Mouse (Mus musculus): ENCODE data around the gene Slc19a2. TPM values are rescaled to one million over a fixed set of nuclear protein-coding genes. Genes with fewer than 3 reads are reported as not detected.

Gene Slc19a2
- polyA plus RNA-seq, 1 experiment from 2014 or later: 8.4 TPM

DNA sequence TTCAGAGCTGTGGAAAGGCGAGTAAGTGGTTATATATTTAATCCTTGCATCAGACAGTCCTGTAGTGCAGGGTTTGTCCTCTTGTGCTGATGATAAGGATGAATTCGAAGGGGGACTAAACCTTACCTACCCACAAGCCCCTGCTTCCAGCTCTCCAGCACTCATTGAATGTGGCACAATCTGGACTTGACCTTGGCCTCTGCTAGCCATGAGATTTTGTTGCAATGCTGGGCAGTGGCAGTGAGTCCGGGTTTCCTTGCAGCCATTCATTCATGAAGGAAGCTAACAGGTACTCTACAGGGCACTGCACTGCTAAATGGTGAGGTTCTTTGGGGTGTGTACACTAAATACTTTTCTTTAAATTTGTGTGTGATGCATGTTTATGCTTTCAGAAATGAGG is 6.0 kb downstream of the Slc19a2 start:
- Histone ChIP-seq H3K9me3 (no peaks in the 10 kb centered on the region), H3K4me3 (no peak overlapping the region), H3K27ac (replicated peaks) (no peak overlapping the region), H3K4me1 (replicated peaks) (peaks cover 15% of the 10 kb centered on the region), H3K36me3 (peaks cover 7% of the 10 kb centered on the region; the same call in 1 of the 2 replicates), H3K27me3 (no peaks in the 10 kb centered on the region), H3K9ac (no peak overlapping the region), H3K4me2 (no peak overlapping the region)
- 84% methylated on average over 3 of the region's 3 CpGs for WGBS
- no peak for ATAC-seq (ENCODE audit: low FRiP score, low read depth)

DNA sequence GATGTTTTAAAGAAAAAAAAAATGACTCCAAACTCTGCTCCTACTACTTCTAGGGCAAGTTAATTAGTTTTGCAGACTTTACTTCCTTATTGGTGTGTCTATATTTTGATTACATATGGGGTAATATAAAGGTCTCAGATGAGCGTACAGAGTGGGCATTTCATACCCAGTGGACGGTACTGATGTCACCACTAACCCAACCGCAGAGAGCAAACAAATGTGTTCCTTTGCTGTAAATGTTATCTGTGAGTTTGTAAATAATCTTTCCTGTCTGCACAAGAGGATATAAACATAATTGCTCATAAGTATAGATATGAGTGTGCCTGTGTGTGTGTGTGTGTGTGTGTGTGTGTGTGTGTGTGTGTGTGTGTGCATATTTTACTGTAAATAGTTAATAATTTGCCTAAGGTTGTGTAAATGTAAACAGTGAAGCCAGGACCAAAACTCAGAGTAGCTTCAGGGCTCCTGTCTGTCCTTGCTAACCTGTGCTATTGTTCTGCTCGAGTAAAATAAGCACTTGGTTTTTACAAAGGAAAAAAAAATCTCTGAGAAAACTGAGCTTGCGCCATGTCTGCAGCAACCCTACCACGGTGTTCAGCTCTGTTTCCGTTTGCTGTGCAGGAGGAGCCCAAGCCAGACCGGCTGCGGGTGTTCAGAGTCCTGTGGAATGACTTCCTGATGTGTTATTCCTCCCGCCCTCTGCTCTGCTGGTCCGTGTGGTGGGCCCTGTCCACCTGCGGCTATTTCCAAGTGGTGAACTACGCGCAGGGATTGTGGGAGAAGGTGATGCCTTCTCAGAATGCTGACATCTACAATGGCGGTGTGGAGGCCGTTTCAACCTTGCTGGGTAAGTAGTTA is 11.6 kb downstream of the Slc19a2 start:
- no peak for ATAC-seq (ENCODE audit: low FRiP score, low read depth)
- WGBS: 89% methylated on average over 16 of the region's 16 CpGs

DNA sequence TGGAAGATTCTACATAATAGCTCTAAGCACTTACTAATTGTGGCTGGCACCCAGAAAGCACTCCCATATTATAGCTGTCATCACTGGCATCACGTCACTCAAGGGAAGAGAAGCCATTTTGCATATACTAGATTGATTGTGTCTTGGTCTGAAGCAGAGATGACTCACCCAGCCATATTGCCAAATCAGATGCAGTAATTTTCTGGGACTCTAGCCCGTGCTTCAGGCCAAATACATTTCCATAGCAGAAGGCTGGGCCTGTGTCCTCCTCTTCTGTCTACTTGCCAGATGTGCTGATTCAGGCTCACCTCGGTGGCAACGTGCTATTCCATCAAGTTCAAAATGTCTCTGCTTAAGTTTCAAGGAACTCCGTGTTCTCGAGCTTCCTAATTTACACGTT is 12.7 kb downstream of the Slc19a2 start:
- Histone ChIP-seq H3K27me3 (no peaks in the 10 kb centered on the region), H3K4me2 (no peak overlapping the region), H3K36me3 (peaks cover 32% of the 10 kb centered on the region), H3K4me3 (no peak overlapping the region), H3K27ac (replicated peaks) (no peak overlapping the region), H3K9ac (no peak overlapping the region), H3K4me1 (replicated peaks) (no peaks in the 10 kb centered on the region), H3K9me3 (no peaks in the 10 kb centered on the region)
- WGBS: 89% methylated on average over 7 of the region's 7 CpGs
- no peak for ATAC-seq (ENCODE audit: low FRiP score, low read depth)

More for the DNA sequence above, 11.6 kb downstream of the Slc19a2 start:
- H3K9me3 ChIP-seq: no peaks in the 10 kb centered on the region
- H3K36me3 ChIP-seq: peaks cover 32% of the 10 kb centered on the region
- no peak overlapping the region for H3K4me3 ChIP-seq
- no peak overlapping the region for H3K27ac ChIP-seq (replicated peaks)
- H3K4me1 ChIP-seq (replicated peaks): no peaks in the 10 kb centered on the region
- H3K4me2 ChIP-seq: no peak overlapping the region
- no peak overlapping the region for H3K9ac ChIP-seq
- H3K27me3 ChIP-seq: no peaks in the 10 kb centered on the region

DNA sequence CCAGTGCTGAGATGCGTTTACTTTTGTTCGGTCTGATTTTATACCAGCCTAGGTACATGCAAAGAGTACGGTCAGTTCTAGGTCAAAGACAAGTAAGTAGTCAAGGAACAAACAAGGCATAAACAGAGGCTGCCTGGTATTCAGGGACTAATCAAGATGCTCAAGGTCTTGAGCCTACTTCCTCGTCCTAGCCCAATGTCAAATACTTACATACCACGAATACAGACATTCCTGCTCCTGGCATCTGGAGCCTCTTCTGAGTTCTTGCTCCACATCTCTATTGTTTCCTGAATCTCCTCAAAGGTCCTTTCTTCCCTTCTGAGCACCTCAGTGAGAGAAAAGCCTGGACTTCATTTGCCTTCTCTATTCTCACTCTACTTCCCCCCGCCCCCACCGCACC is 22.1 kb downstream of the Slc19a2 start:
- Histone ChIP-seq H3K4me2 (no peak overlapping the region), H3K9me3 (no peaks in the 10 kb centered on the region), H3K27ac (replicated peaks) (no peak overlapping the region), H3K4me1 (replicated peaks) (no peaks in the 10 kb centered on the region), H3K9ac (no peak overlapping the region), H3K4me3 (no peak overlapping the region), H3K27me3 (no peaks in the 10 kb centered on the region), H3K36me3 (no peaks in the 10 kb centered on the region)
- no peak for ATAC-seq (ENCODE audit: low FRiP score, low read depth)
- 91% methylated on average over 7 of the region's 7 CpGs for WGBS

DNA sequence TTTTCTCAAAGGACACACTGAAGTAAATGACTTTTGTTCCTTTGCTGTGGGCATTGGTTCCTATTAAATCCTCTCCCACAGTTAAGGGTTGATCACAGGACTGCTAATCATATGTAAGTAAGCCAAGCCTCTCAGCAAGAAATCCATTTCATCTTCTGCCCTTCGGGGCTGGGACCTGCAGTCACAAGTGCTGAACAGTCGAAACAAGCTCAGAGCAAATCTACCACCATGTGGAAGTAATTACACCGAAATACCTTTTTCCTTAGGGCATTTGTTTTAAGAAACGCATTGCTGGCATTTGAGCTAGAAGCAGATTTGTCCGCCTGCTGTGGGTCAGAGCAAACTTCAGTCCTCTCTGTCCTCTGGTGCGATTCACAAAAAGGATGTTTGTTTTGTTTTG is 24.8 kb downstream of the Slc19a2 start:
- Histone ChIP-seq H3K4me2 (no peak overlapping the region), H3K27ac (replicated peaks) (no peak overlapping the region), H3K9me3 (no peaks in the 10 kb centered on the region), H3K27me3 (no peaks in the 10 kb centered on the region), H3K4me1 (replicated peaks) (no peaks in the 10 kb centered on the region), H3K4me3 (no peak overlapping the region), H3K9ac (no peak overlapping the region), H3K36me3 (no peaks in the 10 kb centered on the region)
- WGBS: 79% methylated on average over 6 of the region's 6 CpGs
- no peak for ATAC-seq (ENCODE audit: low FRiP score, low read depth)

DNA sequence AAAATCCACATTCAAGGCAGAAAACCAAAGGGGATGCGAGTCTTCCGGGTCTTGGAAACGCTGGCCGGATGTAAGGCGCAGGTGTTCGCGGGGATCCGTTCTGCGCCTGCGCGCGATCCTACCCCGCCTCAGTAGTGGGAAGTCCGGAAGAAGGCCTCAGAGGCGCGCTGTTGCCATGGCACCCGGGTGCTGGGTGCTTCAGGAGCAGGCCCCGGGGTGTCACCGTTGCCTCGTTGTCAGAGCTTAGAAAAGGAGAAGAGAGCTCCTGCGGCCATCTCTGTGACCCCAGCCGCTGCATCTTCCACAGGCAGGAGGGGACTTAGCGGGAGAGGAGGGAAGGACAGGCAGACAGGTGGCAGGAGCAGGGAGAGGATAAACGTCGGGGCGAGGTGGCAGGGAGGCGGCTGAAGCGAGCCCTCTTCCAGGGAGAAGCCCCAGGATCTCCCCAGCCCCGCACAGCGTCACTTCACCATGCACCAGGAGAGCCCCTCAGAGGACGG is 26.7 kb downstream of the Slc19a2 start, which contains the start of gene Ccdc181:
TSS of gene Ccdc181 (plus strand) at position 131 of the 500 bp plus-strand sequence.
- peak; percentile 100 for ATAC-seq (ENCODE audit: low FRiP score, low read depth)
- Histone ChIP-seq H3K9ac (peak within 1 kb of the TSS; percentile 57), H3K4me3 (peak within 1 kb of the TSS; percentile 52), H3K27ac (replicated peaks) (peak within 1 kb of the TSS; percentile 79), H3K36me3 (0 out of 2 replicates have a peak, but pooled peaks cover 3% of the 10 kb centered on the region), H3K4me1 (replicated peaks) (no peaks in the 10 kb centered on the region), H3K4me2 (peak within 1 kb of the TSS; percentile 76), H3K9me3 (no peaks in the 10 kb centered on the region), H3K27me3 (no peaks in the 10 kb centered on the region)
- WGBS: under 1% methylated on average over 31 of the region's 31 CpGs

DNA sequence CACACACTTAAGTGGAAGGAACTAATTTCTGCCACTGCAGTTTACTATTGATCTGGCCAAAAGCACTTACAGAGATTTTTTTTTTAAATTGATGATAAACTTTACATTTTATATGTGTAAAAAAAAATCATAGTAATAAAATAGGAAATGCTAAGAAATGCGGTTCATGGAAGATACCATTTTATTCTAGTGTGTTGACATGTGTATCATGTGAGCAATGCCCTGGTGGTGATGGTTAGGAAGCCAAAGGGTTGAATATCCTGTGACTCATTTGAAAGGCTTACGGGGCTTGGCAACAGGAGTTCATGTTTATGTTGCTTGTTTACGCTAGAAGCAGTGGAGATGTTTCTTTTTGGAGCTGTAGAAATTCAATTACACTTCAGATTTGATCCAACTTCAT is 27.7 kb downstream of the Slc19a2 start:
- no peaks in the 10 kb centered on the region for H3K9me3 ChIP-seq
- no peaks in the 10 kb centered on the region for H3K27me3 ChIP-seq
- no peaks in the 10 kb centered on the region for H3K4me1 ChIP-seq (replicated peaks)
- H3K27ac ChIP-seq (replicated peaks): no peak overlapping the region
- no peak overlapping the region for H3K9ac ChIP-seq
- WGBS: 92% methylated on average over 3 of the region's 3 CpGs
- 0 out of 2 replicates have a peak, but pooled peaks cover 9% of the 10 kb centered on the region for H3K36me3 ChIP-seq
- H3K4me2 ChIP-seq: no peak overlapping the region
- ATAC-seq (ENCODE audit: low FRiP score, low read depth): no peak
- no peak overlapping the region for H3K4me3 ChIP-seq

- ATAC-seq (ENCODE audit: low FRiP score, low read depth): no peak
- no peak overlapping the region for H3K4me2 ChIP-seq
- no peaks in the 10 kb centered on the region for H3K27me3 ChIP-seq
- WGBS: 71% methylated on average over 4 of the region's 4 CpGs
- no peak overlapping the region for H3K4me3 ChIP-seq
- no peaks in the 10 kb centered on the region for H3K9me3 ChIP-seq
- H3K9ac ChIP-seq: no peak overlapping the region
- H3K36me3 ChIP-seq: 0 out of 2 replicates have a peak, but pooled peaks cover 9% of the 10 kb centered on the region
- no peak overlapping the region for H3K27ac ChIP-seq (replicated peaks)
- no peaks in the 10 kb centered on the region for H3K4me1 ChIP-seq (replicated peaks)
Measured at GRCm38 (mm10) chr1:164279332-164279731, 30.5 kb downstream of the Slc19a2 start.

GRCm38 (mm10) chr1:164284007-164284406 is 35.2 kb downstream of the Slc19a2 start:
- 93% methylated on average over 3 of the region's 3 CpGs for WGBS
- no peak overlapping the region for H3K4me2 ChIP-seq
- H3K27ac ChIP-seq (replicated peaks): no peak overlapping the region

DNA sequence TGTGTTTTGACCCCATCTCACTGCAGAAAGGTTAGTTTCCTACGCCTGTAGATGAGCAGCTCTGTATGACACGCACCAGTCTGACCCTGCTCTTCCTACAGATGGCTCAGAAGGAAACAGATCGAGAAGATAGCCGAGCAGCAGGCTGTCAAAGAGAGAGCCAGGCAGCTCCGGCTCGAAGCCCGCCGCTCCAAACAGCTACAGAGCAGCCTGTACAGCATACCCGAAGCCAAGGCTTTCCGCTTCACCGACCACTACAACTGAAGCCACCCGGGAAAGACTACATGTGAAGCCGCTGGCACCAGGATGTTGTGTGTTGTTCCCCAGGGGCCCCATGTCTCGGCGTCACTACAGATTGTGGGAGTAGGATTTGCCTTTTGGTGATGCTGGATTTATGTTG is 38.6 kb downstream of the Slc19a2 start:
- Histone ChIP-seq H3K27ac (replicated peaks) (no peak overlapping the region), H3K27me3 (no peaks in the 10 kb centered on the region), H3K9ac (no peak overlapping the region), H3K4me2 (no peak overlapping the region), H3K36me3 (peaks cover 27% of the 10 kb centered on the region), H3K4me1 (replicated peaks) (no peaks in the 10 kb centered on the region), H3K9me3 (no peaks in the 10 kb centered on the region), H3K4me3 (no peak overlapping the region)
- peak; percentile 34; the same call in 1 of the 2 replicates for ATAC-seq (ENCODE audit: low FRiP score, low read depth)
- 52% methylated on average over 15 of the region's 15 CpGs for WGBS

More at GRCm38 (mm10) chr1:164284007-164284406, 35.2 kb downstream of the Slc19a2 start:
- Histone ChIP-seq H3K9me3 (no peaks in the 10 kb centered on the region), H3K4me3 (no peak overlapping the region), H3K9ac (no peak overlapping the region), H3K4me1 (replicated peaks) (no peaks in the 10 kb centered on the region), H3K36me3 (peaks cover 16% of the 10 kb centered on the region; the same call in 1 of the 2 replicates), H3K27me3 (no peaks in the 10 kb centered on the region)
- no peak for ATAC-seq (ENCODE audit: low FRiP score, low read depth)

DNA sequence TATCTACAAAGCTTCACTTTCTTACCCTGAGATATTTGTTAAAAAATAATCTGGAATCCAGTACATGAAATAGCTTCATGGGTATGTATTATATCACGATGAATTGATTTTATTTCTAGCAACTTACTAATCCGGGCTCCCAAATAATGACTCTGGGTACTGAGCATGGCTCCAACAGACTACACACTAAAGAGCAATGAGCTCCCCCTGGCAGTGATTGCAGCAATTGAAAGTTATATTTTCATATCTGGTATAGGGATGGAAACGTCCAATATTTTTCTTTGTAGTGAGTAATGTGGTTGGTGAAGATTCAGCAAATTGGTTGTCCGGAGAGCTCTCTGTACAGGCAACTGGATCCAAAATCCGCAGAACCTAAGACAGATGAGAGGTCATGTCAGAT is 43.2 kb downstream of the Slc19a2 start:
- 93% methylated on average over 5 of the region's 5 CpGs for WGBS
- no peaks in the 10 kb centered on the region for H3K9me3 ChIP-seq
- no peak overlapping the region for H3K9ac ChIP-seq
- H3K27me3 ChIP-seq: no peaks in the 10 kb centered on the region
- H3K4me1 ChIP-seq (replicated peaks): no peaks in the 10 kb centered on the region
- H3K4me2 ChIP-seq: no peak overlapping the region
- no peak overlapping the region for H3K27ac ChIP-seq (replicated peaks)
- H3K4me3 ChIP-seq: no peak overlapping the region
- peaks cover 50% of the 10 kb centered on the region for H3K36me3 ChIP-seq
- ATAC-seq (ENCODE audit: low FRiP score, low read depth): no peak

- Histone ChIP-seq H3K36me3 (peaks cover 62% of the 10 kb centered on the region), H3K4me3 (no peak overlapping the region), H3K9me3 (no peaks in the 10 kb centered on the region), H3K9ac (no peak overlapping the region), H3K27ac (replicated peaks) (no peak overlapping the region), H3K27me3 (no peaks in the 10 kb centered on the region), H3K4me2 (no peak overlapping the region), H3K4me1 (replicated peaks) (no peaks in the 10 kb centered on the region)
- 96% methylated on average over 6 of the region's 6 CpGs for WGBS
- no peak for ATAC-seq (ENCODE audit: low FRiP score, low read depth)
Measured at GRCm38 (mm10) chr1:164294071-164294470, 45.2 kb downstream of the Slc19a2 start.
